Mouse (Mus musculus) ES-Bruce4 (cell line): Measurements from ENCODE around the gene Psen2.

Experiments used
- CTCF ChIP-seq: IDR thresholded peaks from one replicate; pipeline ENCODE4 v1.8.1; 2011; ENCODE audit warnings: low read depth, low read length
- EP300 ChIP-seq: IDR thresholded peaks from 2 replicates; pipeline ENCODE4 v1.6.1; 2011; ENCODE audit warnings: low read depth, low read length; ENCODE audit not compliant: insufficient read depth
- POLR2A ChIP-seq: IDR thresholded peaks from one replicate; pipeline ENCODE4 v1.8.1; 2011; ENCODE audit warnings: low read length; ENCODE audit not compliant: insufficient read depth

DNA sequence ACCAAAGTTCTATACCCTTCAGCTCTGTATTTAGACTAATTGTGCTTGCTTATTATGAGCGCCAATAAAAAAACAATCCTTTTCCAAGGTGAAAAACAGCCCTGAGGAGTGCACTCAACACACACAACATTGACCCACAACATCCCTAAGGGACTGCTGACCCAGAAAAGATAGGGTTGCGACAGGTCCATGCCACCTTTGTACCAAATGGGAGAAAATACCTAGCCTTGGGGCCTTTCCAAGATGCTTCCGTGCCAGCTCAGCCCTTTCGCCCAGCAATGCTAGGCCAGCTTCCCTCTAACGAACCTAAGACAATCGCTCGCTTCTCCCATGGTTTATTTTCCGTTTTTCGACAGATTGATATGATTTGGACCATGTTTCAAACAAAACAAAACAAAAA lies 66.7 kb downstream of the Psen2 start:
- no peak for TF ChIP-seq POLR2A
- no peak for TF ChIP-seq CTCF
- no peak for TF ChIP-seq EP300
